Mouse (Mus musculus) activated CD4-positive, CD25-positive, alpha-beta regulatory T cell, adult 4 months (primary cell): ENCODE measurements around the gene Ralgapa2. TPM values are rescaled to one million over a fixed set of nuclear protein-coding genes. Genes with fewer than 3 reads are reported as not detected.

Source experiments
- ATAC-seq: one replicate; pipeline ENCODE4 v1.8.0; 2017
- polyA plus RNA-seq, 2 experiments: library from polyadenylated mRNA; unstranded; fragments of 100-300 nt; shearing (Covaris generic); gene quantifications; one replicate each; pipeline ENCODE4 v1.2.1; 2017

The Ralgapa2 gene
- polyA plus RNA-seq, 2 experiments from 2014 or later = 9.3 to 12.0 TPM

GRCm38 (mm10) chr2:146220591-146221075 is 291.5 kb downstream of the Ralgapa2 start:
- no peak for ATAC-seq

GRCm38 (mm10) chr2:146219791-146220190 is 292.4 kb downstream of the Ralgapa2 start:
- no peak for ATAC-seq

- ATAC-seq = no peak
Measured at GRCm38 (mm10) chr2:146218881-146219535, 293.1 kb downstream of the Ralgapa2 start.

- ATAC-seq = no peak
Measured at GRCm38 (mm10) chr2:146218161-146218691, 293.9 kb downstream of the Ralgapa2 start.

GRCm38 (mm10) chr2:146217227-146217980 is 294.7 kb downstream of the Ralgapa2 start:
- no peak for ATAC-seq

GRCm38 (mm10) chr2:146216111-146217064 is 295.8 kb downstream of the Ralgapa2 start:
- no peak for ATAC-seq

- peak; percentile 89 for ATAC-seq
Measured at GRCm38 (mm10) chr2:146214715-146215114, 297.4 kb downstream of the Ralgapa2 start.

GRCm38 (mm10) chr2:146210968-146211367 is 301.2 kb downstream of the Ralgapa2 start:
- ATAC-seq = no peak

- ATAC-seq = peak; percentile 94
Measured at GRCm38 (mm10) chr2:146197947-146198346, 314.2 kb downstream of the Ralgapa2 start.

- ATAC-seq = no peak
Measured at GRCm38 (mm10) chr2:146196126-146196525, 316.0 kb downstream of the Ralgapa2 start.
